Mouse (Mus musculus): ENCODE results near the gene Tmem54.
A peak's percentile ranks its signal among the peaks of the same experiment; 100 is the strongest.

Gene Tmem54

DNA sequence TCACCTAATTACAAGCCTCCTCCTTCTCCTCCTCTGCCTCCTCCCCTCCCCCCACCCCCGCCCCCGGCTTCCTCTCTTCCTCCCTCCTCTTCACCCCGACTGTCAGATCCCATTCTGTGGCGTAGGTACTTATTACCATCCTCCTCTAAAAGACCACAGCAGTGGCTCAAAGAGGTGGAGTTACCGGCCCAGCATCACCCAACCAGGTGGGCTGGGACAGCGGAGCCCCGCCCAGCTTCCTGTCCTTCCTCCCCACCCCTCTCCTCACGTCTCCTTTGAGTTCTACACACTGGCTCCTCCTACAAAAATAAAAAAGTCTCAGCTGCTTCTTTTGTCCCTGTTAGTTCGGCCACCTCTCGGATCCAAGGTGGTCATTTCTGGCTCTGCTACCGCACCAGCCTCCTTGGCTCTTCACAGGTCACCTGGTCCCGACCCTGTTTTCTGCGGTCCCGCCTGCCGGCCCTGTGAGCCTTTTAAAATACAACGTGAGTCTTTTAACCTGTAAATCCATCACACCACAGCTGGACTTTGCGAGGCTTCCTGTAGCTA is 25.5 kb downstream of the Tmem54 start:
- no peak for DNase-seq

DNA sequence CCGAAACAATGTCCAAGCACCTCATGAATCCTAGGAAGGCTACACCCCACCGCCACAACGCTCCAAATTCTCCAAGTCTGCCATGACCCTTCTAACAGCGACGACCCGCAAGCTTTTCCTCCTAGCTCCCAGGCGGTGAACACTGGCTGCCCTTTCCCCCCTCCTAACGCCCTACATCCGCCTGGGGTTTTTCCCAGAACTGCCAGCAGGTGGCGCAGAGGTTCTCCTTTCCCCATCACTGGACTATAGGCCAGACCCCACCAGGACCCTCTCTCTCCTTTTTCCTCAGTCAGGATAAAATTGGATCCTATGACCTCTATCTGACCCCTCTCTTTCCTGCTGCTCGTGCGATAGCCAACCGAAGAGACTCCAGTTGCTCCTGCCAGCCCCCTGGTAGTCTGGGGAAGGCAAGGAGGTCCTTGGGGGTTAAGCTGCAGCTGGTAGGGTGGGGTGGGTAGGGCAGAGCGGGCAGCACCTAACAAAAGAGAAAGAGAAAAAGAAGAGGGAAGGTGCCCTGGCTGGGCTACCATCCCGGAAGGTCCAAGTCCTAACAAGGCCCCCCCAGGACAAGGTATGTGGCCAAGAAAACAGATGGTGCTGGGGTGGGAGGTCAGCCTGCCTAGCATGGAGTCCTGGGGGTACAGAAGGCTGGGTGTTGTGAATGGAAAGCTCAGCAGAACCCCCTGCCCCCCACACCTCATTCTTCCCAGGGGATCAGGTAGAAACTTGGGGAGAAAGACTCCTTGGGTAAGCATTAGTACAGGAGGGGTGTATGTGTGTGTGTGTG is 29.6 kb downstream of the Tmem54 start:
- DNase-seq, result peak; percentile 95 to 97

DNA sequence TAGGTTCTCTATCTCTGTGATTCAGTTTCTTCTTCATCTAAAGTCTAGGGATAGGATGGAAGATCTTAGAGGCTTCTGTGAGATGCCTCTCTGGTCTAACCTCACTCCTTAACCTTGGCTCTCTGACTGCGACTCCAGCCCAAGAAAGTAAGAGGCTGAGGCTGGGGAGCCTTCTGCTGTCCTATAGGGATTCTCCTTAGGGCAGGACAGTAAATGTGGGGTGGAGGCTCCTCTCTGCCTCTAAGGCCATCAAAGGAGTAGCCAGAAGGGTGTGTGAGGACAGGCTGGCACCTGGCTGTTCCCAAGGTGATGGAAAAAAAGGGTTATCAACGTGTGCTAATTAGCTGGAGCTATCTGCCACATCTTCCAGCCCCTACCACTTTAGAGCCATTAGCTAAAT is 30.3 kb downstream of the Tmem54 start:
- DNase-seq, result peak in 1 of 2 experiments; percentile 22

DNA sequence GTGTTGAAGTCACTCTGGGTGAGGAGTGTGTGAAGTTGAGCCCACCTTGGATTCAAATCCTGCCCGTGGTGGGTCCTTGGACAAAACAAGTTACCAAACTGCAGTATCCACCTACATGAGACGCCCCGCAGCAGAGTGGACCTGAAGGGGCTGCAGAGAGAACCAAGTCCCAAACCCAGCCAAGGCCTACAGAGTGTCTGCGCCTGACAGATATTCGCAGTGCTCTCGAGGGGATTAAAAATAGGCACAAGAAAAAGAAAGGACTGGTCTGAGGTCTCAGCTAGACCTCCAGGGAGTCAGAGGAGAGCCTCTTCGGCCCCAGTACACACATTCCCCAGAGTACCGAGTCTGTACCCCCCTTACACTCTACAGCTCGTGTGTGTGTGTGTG is 30.8 kb downstream of the Tmem54 start:
- DNase-seq, result no peak

DNA sequence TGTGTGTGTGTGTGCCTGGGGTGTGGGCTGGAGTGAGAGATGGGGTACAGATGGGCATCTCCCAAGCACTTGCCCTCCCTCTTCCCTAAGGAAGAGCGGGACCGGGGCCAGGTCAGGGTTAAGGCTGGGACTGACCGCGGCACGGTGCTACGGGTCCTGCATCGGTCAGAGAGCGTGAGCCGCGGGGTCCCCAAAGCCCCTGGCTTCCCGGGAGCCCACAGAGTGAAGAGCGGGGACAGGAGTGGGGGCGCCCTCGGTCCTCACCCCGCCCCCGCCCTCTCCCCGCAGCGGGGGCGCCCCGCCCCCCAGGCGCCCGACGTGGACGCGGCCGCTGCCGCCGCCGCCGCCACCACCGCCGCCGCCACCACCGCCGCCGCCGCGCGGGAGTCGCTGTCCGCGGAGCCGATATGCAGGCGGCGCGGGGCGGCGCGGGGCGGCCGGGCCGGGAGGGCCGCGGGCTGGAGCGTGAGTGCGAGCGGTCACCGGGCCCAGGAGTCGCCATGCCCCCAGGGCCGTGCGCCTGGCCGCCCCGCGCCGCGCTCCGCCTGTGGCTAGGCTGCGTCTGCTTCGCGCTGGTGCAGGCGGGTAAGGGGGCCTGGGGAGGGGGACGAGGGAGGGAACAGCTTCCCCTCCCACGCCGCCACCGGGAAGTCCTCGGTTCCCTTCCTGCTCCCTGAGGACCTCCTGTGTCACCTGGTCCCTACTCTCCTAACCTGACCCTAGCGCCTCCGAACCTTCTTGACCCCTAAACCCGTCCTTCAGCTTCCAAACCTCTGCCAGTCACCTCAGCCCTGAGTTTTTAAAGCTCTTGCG is 31.4 kb downstream of the Tmem54 start, which contains the start of gene Fndc5:
Gene Fndc5 (plus strand): TSS at position 421 of the 813 bp plus-strand sequence.
- peak; percentile 63 to 68 for DNase-seq

DNA sequence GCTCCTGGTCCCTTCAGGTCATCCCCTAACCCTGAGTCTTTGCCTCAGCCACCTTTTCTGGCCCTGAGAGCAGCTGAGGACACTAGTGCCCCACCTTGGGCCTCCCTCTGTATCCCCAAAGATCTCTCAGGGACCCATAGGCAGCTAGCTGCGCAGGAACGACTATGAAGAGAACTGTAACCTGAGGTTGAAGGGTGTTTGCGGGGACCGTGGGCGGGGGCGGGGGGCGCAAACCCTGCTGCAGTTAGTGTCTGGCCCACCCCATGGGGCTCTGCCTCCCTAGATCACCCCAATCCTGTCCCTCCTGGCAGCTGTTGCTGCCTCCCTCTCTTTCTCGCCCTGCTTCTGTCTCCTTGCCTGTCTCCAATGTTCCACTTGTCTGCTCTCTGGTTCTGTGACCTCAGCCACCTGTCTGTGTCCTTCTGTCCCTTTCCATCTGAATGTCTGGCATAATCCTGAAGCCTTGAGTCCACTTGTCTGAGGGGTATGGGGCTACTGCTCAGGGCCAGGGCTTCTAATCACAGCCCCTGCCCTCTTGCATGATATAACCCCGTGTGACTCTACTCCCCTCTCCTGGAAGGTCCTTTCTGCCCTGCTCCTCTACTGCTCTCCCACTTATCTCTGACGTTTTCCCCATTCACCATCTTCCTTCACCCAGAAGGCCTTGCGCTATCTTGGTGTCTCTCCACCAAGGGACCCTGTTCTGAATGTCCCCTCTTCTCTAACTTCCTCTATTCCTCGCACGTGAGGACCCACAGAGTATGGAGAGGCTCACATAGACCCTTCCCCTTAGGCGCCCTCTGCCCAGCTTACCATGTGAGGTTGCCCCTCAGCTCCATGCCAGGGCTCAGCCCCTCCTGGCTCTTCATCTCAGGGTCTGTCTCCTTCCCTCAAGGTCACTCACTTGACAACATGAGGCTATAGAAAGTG is 32.3 kb downstream of the Tmem54 start:
- peak in 1 of 2 experiments; percentile 37 for DNase-seq

DNA sequence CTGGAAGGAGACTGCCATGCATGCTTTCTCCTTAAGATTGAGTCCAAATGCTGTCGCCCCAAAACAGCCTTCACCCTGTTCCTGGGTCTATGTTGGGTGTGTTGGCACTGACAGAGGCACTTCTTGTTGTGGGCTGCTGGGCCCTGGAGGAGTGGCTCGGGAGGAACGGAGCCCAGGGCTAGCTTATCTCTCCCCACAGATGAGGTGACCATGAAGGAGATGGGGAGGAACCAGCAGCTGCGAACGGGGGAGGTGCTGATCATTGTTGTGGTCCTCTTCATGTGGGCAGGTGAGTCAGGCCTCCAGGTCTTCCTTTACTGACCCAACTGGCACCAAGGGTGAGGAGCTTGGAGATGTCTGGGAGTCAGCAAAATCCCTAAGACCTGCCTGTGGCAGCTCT is 34.3 kb downstream of the Tmem54 start:
- DNase-seq, result peak in 1 of 2 experiments; percentile 18

DNA sequence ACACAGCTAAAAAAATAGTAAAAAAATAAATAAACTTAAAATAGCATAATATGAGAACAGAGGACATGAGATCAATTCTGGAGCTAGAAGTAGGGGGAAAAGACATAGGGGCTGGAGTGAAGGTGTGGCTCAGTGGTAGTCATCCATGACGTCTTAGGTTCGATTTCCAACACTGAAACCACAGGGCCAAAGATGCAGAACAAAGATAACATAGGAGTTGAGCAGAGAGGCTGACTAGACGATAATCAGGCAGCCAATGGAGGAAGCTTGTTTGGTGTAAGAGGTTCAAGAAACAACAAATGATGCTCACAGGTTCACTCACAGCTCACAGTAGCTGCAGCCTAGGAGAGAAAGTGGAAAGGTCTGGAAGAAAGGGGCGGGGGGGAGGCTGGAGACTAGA is 35.5 kb downstream of the Tmem54 start:
- peak in 1 of 2 experiments; percentile 7 for DNase-seq

DNA sequence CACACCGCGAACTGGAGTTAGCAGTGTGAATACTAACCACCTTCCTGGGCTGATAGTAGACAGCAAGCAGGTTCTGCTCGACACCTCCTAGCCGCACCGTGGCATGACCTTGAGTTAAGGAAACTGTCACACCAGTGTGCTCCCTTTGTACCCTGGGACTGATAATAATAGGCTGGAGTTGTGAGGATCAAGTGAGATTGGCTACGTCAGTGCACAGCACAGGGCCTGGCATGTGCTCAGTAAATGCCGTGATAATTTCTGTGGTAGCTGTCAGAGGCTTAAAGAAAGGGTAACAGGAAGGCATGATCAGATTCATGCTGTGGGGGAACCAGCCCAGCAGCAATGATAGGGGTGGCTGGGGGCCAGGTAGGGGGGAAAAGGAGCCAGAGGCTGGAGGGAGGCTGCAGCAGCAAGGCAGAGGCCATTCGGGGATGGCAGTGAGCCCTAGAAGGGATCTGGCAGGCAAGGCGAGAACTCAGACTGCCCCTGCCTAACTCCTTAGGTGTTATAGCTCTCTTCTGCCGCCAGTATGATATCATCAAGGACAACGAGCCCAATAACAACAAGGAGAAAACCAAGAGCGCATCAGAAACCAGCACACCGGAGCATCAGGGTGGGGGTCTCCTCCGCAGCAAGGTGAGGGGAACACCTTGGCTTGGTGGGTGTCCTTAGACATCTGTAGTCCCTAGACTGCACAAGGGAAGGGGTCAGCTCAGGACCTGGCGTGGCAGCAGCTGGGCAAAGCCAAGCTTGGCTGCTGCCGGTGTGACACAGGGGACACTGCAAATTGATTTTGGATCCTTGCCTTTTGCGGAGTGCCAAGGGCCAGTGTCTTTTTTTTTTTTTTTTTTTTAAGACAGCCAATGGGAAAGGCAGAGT is 36.5 kb downstream of the Tmem54 start:
- DNase-seq, result peak; percentile 82 to 86

DNA sequence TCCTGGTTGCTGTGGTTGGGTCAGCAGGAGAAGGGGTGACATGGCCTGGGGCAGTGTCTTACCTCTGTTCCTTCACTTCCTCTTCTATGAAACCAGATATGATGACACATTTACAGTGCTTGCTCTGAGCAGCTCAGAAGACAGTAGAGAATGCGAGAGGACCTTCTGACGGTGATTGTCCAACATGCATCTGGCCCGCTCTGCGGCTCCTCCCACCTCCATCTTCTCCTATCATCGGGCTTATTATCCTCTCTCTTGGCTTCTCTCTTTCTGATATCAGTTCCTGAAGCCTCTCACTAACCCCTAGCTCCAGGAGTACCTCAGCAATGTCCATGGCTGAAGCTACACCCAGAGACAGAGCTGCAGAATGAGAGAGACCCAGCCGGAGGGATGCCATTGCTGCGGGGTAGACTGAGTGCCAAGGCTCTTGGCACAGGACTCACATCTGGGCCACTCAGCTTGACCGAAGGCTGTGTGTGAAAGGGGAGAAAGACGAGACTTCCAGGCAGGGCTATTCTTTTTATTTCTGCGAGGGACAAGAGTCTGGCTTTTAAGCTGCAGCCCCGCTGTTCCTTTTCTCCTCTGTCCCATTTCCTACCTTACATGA is 37.2 kb downstream of the Tmem54 start:
- DNase-seq, result peak; percentile 61 to 67

DNA sequence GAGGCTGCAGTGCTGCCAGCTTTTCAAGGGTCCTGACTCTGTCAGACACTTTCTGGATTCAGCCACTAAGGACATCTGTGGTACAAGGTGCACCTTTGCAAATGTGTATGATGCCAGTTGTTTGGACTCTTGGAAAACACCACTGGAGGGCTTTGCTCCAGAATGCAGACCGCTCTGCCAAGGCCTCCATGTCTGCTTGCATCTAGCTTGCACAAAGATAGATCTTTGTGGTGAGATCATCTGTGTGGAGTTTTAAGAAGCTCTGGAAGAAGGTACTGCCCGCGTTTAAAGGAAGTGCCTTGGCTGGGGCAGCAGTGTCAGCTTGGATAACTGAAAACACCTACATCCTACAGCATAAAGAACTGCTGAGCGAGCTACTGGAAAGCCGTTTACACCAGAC is 38.2 kb downstream of the Tmem54 start:
- peak in 1 of 2 experiments; percentile 44 for DNase-seq

DNA sequence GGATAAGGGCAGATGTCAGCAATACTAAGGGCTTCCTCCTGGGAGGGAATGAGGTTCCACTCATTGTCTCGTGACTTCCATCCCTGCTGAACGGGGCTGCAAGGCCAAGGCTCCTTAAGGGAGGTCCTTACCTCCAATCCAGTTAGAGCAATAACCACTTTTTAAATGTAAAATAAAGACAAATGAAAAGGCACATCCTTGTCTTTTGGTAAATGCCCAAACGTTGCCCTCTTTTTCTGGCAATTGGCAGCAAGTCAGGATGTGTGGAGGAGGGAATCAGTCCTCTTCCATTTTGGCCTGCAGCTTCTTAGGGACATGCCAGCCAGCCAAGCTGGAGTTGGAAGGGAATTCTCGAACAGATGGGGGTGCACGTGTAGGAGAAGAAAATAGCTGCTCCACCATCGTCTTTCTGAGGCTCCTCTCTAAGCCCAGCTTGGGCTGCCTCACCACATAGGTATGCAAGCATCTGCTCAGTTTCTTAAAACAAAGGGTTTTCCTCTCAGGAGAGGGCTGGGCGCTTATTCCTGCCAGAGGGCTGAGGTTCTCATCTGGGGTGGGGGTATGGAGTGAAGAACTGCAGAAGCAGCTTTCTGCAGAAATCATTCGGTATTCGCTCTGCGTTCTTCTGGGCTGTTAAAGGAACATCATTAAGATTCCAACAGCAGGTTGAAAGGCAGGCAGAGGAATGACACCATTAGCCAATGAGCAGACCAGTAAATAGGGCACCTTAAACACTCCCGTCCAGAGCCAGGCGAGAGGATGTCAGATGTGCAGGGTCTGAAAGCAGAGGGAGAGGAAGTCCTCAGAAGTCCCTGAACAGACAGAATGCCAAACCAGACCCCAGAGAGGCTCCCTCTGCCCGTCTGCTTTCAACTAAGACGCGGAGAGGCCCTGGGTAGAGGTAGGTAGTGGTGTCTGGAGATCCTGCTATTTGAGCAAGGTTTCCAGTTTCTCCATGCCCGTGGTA is 39.3 kb downstream of the Tmem54 start:
- DNase-seq, result peak; percentile 96

DNA sequence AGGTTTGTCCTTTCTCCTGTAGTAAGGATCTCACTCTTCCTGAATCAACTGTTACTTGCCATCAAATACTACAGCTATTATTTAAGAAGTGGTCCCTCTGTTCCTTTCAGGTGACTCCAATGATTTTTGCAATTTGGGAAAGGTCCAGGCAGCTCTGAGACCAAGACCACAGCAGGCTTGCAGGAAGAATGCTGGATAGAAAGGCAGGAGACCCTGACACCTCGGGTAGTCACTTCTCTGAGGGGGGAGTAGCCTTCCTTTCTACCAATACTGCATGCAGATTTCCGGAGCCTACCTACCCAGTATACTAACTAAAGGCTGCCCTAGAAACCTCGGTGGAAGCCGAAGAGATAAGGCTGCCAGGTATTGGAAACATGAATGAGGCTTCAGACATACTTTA is 40.1 kb downstream of the Tmem54 start:
- peak; percentile 23 to 56 for DNase-seq

DNA sequence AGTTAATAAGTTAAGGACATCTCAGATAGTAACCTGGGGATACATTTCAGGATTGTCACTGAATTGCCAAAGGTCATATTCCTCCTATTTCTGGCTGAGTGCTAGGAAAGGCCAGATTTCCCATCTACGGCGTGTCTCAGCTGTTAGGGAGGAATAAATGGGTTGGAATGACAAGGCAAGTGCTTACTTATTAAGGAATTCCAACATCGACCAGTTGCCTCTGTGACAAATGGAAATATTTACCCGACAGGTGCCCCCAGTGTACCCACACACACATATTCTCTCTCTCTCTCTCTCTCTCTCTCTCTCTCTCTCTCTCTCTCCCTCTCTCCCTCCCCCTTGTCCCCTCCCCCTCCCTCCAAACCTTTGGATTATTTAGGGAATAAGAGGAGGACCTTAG is 40.6 kb downstream of the Tmem54 start:
- peak in 1 of 2 experiments; percentile 15 for DNase-seq

DNA sequence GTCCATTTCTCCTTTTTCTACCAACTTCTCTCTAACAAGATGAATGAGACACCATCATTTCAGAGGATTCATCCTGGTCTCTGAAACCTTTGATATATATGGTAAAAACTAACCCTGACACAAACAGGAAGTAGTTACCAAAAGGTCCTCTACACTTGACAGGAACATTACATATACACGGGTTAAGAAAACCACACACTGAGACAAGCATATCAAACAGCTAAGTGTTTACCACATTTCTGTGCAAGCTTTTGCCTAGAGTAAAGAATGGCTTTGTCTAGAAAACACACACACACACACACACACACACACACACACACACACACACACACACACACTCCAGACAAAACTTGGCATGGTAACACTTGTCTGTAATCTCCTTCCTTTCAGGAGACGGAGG is 41.0 kb downstream of the Tmem54 start:
- DNase-seq, result peak in 1 of 2 experiments; percentile 9

DNA sequence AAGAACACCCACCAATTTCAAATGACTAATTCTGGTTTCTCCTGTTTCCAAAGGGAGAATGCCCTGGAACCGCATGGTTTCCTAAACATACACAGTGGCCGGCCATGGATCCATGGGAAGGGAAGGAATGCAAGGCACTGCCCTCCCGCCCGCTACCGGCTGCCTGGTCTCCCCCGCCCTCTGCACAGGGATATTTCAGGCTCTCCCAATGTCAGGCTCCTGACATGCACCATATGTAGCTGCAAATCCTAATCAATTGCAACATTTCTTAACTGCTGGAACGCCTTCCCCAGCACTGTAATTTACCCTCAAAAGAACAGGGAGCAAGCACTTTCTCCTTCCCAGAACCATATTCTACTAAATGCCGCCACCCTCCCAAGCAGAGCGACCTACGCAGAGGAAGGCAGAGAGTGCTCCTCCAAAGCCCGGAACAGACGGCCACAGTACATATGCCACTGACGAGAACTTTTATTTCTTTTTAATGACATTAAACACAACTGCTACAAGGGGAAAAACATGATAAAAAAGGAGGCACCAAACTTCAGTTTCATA is 42.3 kb downstream of the Tmem54 start:
- peak in 1 of 2 experiments; percentile 7 for DNase-seq

DNA sequence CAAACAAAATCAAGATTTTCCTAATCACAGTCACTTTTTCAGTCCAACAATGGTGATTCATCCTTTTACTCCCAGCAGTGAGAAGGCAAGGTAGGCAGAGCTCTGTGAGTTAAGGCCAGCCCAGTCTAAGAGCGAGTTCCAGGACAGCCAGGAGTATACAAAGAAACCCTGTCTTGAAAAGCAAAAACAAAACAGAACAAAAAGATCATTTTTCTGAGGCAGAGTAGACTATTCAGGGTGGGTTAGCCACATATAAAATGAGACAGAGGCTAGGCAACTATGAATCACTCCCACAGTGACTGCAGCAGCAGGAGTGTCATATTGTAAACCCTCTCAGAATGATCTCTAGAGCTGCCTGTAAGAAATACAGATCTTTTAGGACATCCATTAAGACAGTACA is 44.0 kb downstream of the Tmem54 start:
- no peak for DNase-seq

DNA sequence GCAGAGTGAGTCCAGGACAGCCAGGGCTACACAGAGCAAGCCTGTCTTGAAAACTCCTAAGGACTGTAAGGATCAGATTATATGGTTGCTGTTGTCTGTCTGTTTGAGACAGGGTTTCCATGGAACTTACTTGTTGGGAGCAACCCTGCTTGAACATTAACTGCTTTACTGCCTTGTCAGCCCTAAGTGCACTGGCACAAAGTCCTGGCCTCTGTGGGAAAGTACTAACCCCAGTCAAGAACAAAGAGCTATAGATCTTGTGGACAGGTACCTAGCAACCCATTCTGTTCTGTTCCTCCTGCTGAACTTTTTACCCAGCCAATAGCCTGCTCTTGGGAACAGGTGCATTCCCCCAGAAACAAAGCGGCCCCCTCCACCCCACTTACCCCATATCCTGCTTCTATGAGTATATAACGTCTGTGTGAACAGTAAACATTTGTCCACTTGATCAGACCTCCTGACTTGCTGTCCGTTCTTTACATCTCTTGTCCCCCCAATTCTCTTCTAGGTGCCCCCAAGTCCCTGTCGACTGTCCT is 46.0 kb downstream of the Tmem54 start:
- no peak for DNase-seq

DNA sequence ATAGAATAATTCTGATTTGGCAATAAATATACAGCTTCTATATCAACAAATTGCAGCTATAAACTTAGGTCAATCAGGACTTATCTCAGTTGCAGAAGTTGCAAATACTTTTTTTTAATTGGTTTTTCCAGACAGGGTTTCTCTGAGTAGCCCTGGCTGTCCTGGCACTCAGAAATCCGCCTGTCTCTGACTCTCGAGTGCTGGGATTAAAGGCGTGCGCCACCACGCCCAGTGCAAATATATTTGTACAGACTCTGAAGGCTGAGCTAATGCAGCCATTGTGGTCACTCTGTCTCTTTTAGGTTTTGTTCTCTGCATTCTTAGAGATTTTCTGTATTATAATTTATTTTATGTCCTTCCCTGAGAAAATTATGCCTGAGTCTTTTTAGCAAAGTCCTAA is 52.2 kb downstream of the Tmem54 start:
- no peak for DNase-seq

Data from cerebellum, postnatal 10 days (tissue).